ENCODE assay signal across 12 mouse cellular contexts in genomic region chr5:119360351-119360750, GRCm38 (mm10).
"Had no signal": no experiment of that assay in that cellular context is flagged by ENCODE, and none has a peak within 500 bp of the region (broad histone marks: within the 10 kb centered on the region; RNA-seq: fewer than 3 reads in every experiment).

No protein-coding gene starts in this region.

- H3K4me2 ChIP-seq: limb, embryonic 12.5 days; liver, embryonic 13.5 days; neural tube, embryonic 15.5 days had no signal

- H3K27ac ChIP-seq: limb, embryonic 12.5 days; liver, embryonic 13.5 days; midbrain, embryonic 10.5 days; neural tube, embryonic 15.5 days had no signal

- H3K27me3 ChIP-seq: liver, embryonic 13.5 days had no signal

- H3K9ac ChIP-seq: limb, embryonic 12.5 days; liver, embryonic 13.5 days; neural tube, embryonic 15.5 days had no signal

- H3K36me3 ChIP-seq: limb, embryonic 12.5 days; liver, embryonic 13.5 days; midbrain, embryonic 10.5 days; neural tube, embryonic 15.5 days had no signal

- DNase-seq: kidney, adult 8-10 months; kidney, postnatal 36 days; liver, embryonic 13.5 days; lung, adult 2 months; lung, postnatal 14 days; midbrain, embryonic 14.5 days; right cerebral cortex, adult 18-20 months; right cerebral cortex, postnatal 25 days had no signal

- H3K4me3 ChIP-seq: limb, embryonic 12.5 days; liver, embryonic 13.5 days; midbrain, embryonic 10.5 days; myocyte; neural tube, embryonic 15.5 days had no signal

- H3K9me3 ChIP-seq: liver, embryonic 13.5 days; midbrain, embryonic 10.5 days; neural tube, embryonic 15.5 days had no signal

- H3K4me1 ChIP-seq: liver, embryonic 13.5 days; midbrain, embryonic 10.5 days; neural tube, embryonic 15.5 days had no signal
